Mouse (Mus musculus): ENCODE measurements around the gene Kat7.

- TF ChIP-seq CTCF (IDR thresholded peaks at IDR 0.05; ENCODE audit: insufficient read depth, low read depth, low read length): no peak
- TF ChIP-seq POLR2A (IDR thresholded peaks at IDR 0.05; ENCODE audit: insufficient read depth, low read depth, low read length): no peak
Observed at GRCm38 (mm10) chr11:95245456-95245855, 64.6 kb downstream of the Kat7 start.
